Mouse (Mus musculus) neutrophil, adult 5-6 weeks (primary cell): ENCODE results near the gene Ncf4. TPM values are rescaled to one million over a fixed set of nuclear protein-coding genes. Genes with fewer than 3 reads are reported as not detected.
A peak's percentile ranks its signal among the peaks of the same experiment; 100 is the strongest.

Experiments used
- ATAC-seq: fragments of 151-379, 151-347 bp; 2 replicates; pipeline ENCODE4 v1.8.0; 2017; ENCODE audit warnings: mild to moderate bottlenecking, moderate TSS enrichment; ENCODE audit not compliant: insufficient number of reproducible peaks, poor library complexity, low FRiP score, severe bottlenecking; ENCODE audit errors: extremely low read depth
- total RNA-seq: library from RNA; stranded (forward); fragments of 200-1000 nt; gene quantifications from 2 replicates; pipeline ENCODE4 v1.2.3, GENCODE M21; 2017

The Ncf4 gene
- total RNA-seq = 225 and 254 TPM in 2 replicates

DNA sequence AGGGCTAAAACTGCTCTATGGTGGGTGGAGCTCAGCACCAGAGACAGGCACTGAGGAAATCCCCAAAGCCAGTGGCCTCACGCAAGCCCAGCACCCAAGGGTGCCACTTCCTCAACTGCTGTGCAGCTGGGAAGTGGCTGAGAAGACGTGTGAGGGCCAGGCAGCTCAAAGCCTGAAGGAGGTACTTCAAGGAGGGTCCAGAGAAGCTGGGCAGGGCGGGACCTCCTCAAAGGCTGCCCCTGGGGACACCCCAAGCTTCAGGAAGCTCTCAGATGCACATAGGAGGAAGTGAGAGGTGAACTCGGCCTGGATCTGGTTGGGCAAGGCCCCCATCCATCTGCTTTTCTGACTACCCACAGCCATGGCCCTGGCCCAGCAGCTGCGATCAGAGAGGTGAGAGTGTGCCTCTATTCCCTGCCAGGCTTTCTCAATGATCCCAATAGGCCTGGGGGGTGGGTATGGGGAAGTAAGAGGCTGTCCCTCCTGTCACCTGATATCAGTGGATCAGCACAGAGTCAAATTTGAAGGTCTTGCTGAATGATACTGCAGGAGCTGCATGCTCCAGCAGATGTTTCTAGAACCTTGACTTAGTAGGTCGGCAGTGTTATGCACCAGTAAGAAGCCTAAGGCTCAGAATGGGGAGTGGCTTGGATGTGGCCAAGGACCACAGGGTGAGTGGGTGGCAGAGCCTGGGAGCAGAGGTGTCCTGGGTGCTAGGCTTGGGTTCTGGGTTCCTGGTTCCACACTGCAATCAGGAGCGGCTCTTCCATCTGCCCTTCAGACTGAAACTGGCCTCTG, at the start of gene Ncf4:
Gene Ncf4, plus strand, starts transcription at position 107 of the 798 bp plus-strand sequence.
- ATAC-seq = peak; percentile 77

DNA sequence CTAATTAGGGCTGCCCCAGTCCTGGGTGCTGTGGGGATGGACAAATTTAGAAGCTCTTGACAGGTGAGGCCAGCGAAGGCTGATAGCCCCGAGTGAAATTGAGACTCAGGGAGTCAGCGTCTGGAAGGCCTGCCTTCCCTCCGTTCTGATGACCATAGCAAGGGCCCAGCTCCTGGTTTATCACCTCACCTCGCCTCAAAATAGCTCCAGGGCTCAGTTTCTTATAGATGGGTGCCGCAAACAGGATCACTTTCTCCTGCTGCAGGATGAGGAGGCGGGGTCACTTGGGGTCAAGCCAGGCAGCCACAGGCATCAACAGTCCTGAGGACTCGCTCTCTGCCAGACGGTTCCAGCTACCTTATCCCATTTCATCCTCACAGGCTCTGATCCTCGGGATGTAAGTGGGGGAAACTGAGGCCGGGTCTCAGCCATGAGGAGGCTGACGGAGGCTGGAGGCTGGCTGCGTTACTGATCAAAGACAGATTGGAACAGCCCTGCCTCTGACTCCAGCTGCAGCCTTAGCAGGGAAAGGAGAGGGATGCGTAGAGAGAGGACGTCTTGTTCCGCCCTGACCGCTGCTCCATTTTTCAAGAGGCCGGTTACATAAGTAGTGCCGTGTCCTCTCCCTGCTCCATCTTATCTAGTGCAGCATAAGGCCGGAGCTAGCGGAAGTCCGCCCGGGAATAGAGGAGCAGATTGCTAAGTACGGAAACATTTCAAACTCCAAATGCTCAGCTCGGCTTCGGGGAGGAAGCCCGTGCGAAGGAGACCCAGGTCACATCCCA, 49.3 kb upstream of the Ncf4 start:
- no peak for ATAC-seq

DNA sequence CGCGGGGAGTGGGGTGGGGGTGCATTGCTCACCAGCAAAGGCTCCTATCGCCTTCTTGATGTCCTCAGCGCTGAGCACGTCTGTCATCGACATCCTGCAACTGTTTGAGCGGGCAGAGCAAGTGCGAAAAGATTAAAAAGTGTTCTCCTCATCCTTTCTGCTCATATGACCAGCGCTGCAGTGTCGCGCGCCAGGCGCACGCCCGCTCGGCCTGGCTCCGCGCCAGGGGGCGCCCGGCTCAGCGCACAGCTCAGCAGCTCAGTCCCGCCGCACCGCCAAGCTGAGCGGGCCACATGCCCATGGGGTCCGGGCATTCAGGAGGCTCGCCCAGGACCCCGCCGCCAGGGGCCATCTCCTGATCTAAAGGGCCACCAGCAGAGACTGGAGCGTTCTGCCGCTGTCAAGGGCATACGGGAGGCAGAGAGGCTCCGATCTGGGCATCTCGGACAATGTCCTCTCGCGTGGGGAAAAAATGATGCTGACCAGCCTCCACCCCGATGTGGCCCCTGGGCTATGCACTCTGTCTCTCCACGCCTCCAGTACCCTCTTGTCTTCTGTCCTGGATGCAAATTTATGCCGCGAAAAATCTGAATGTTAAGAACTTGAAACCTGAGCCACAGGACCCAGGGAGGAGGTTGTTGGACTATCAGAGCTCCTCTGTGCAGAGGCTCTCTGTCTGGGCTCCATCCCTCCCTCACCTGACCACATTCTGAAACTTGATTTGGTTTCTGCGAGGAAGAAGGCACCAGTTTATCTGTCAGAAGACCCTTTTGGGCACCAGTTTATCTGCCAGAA, 40.4 kb upstream of the Ncf4 start:
- ATAC-seq = no peak

DNA sequence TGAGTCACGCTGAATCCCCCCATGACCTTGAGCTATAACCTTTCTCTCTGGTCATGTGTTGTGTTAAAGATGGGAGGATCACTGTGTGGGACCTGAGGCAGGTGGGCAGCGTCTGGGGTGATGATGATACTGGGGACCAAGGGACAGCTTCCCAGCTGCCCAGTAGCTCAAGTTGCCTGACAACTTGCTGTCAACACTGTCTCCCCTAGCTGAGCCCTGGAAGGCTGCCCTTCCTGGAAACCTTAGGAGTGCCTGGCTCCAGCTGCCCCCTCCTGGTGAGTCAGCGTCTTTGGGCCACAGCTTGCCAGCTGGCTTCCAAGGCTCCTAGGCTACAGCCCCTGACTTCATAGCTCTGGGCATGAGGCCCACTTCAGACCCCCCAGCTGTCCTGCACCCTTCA, 39.4 kb upstream of the Ncf4 start:
- ATAC-seq = no peak

DNA sequence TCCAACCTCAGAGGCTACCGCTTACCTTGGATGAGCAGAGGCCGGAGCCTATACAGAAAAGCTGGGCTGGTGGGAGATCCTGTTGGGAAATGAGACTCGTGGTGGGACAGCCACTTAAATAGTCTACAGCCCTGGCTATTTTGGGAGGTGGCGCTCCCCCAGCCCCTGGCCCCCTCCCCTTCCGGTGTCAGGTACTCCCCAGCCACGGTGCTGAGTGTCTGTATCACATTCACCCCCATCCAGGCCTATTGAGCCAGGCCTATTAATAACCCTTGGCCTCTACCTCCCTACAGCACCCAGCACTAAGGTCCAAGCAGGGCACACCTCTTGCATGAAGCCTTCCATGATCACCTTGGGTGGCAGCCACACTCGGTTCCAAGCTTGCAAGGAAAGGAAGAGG, 38.3 kb upstream of the Ncf4 start, which contains the start of gene Pvalb:
Gene Pvalb, minus strand, starts transcription at position 89 of the 400 bp plus-strand sequence.
- ATAC-seq = no peak

DNA sequence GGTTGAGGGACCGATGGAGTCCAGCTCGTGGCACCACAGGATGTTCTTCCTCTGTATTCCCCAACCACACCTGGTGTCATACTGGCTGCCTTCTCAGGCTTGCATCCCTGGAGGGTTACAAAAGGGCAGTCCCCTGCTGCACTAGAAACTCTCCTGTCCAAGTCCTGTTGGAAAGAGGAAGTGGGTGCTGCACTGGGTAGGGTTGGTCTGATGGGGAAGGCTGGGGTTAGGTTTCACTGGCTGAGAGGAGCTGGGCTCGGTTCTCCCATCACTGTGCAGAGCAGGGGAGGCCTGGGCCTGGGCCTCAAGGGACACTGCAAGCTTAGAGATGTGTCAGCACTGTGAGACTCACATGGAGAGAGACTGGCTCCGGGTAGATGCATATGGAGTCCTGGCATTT, 34.4 kb upstream of the Ncf4 start:
- ATAC-seq = no peak

DNA sequence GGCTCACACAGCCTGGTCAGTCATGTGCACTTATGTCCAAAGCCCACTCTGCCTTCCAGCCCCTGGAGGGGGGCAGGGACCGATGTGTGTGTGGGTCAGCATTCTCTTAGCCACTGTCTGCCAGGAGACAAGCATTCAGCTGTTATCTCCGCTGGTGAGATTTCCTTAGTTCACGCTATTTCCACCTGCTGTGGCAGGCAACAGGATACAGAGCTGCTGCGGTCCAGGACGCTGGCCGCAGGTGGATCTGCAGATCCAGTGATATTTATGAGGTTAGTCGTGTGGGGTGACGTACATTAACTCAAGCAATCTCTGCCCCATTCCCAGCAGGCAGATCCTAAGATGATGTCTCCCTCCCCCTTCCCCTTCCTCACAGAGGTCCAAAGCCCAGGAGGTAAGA, 33.2 kb upstream of the Ncf4 start:
- no peak for ATAC-seq

DNA sequence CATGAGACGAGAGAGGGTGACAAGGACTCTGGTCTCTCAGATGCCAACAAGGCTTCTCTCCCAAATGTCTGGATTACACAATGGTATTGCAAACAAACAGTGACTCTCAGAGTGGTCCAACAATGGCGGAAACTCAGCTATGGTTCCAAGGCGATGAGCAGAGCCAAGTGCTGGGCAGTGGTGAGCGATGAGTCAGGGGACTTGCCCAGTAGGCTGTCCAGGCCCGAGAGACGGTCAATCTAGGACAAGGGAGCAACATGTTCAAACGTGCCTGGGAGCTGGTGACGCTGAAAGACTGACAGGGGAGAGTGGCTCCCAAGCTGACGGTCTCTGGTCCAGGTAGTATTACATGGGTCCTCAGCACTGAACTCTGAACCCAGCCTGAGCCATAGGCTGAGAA, 29.3 kb upstream of the Ncf4 start:
- ATAC-seq = no peak

DNA sequence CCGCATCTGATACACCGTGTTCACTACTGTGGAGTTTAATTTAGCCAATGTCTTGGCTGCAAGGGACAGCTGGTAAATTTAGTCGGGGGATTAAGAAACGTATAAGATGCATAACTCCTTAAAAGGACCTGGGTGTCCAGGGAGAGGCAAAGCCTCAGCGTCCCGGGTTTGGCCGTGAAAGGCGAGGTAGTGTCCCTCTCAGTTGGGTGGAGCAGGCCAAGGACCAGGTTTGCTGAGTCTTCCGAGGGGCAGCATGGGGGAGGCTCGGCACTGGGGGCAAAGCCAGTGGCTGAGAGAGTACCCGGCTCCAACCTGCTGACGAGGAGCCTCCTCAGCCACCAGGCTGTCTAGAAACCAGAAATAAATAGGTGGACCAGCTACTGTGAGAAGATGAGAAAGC, 16.8 kb upstream of the Ncf4 start:
- no peak for ATAC-seq

DNA sequence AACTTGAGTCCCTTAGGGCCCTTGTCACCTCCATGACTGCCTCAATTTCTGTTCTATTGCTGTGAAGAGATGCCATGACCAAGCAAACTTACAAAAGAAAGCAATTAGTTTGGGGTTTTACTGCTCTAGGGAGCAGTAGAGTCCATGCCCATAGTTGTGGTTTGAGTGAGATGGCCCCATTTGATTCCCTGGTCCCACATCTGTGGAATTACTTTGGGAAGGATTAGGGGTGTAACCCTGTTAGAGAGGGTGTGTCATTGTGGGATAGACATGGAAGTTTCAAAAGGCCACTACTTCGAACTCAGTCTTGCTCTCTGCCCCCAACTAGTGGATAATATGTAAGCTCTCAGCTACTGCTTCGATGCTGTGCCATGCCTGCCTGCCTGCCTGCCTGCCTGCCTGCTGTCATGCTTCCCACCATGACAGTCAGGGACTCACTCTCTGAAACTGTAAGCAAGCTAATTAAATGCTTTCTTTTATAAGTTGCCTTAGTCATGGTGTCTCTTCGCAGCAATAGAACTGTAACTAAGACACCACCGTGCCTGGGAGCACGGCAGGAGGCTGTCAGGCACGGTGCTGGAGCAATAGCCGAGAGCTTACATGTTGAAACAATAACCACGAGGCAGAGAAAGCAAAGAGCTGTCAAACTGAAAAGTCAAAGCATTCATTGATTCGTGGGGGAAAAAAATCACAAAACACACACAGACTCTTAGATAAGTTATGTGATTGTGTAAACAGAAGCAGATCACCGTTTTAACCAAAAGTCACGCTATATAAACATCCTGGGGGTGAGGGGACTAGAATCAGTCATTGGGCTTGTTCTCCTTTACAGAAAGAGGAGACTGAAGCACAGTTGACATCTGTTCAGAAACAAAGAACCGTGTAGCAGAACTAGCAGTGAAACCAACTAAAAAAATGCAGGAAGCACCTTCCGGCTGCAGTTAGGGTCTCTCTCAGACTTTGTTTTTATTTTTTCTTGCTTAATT, 13.0 kb upstream of the Ncf4 start:
- no peak for ATAC-seq

DNA sequence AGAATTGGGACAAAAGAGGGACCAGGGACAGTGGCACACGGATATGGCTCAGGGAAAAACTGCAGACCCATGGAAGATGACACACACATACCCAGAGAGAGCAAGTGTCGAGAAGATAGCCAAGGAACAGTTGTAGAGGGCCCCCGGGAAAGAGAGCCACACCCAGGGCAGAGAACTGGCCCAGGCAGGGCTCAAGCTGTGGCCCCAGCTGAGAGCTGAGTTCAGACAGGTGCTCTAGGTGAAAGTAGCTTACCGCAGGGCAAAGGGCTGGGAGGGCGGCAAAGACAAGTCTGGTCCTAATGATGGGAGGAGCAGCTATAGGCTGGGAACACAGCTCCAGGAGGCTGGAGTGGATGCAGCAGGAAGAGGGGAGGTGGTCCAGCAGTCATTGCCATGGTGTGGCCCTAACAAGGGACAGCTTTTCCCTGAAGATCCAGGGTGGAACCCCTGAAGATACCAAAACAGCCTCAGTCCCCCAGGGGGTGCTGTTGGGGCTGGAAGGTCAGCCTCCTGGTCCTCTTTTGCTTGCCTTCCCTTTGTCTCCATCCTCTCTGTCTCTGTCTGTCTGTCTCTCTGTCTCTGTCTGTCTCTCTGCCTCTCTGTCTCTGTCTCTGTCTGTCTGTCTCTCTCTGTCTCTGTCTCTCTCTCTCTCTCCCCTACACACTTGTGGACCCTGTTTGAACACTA, 9.6 kb upstream of the Ncf4 start:
- no peak for ATAC-seq

DNA sequence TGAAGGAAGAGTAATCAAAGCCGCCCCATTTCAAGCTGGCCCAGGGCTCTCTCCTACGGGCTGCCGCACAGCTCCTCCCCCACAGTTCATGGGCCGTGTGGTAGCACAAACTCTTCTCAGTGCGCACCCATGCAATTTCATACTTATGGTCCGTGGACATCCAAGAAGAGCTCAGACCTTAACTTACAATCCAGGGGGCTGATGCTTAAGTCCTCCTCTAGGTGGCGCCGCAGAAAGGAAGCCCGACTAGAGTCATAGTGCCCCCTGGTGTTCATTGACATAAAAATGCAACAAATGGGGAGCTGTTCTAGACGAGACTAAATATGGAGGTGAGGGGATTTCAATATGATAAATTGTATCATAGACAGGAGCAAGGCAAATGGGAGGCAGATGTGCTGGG, 5.1 kb upstream of the Ncf4 start:
- ATAC-seq = peak; percentile 82

DNA sequence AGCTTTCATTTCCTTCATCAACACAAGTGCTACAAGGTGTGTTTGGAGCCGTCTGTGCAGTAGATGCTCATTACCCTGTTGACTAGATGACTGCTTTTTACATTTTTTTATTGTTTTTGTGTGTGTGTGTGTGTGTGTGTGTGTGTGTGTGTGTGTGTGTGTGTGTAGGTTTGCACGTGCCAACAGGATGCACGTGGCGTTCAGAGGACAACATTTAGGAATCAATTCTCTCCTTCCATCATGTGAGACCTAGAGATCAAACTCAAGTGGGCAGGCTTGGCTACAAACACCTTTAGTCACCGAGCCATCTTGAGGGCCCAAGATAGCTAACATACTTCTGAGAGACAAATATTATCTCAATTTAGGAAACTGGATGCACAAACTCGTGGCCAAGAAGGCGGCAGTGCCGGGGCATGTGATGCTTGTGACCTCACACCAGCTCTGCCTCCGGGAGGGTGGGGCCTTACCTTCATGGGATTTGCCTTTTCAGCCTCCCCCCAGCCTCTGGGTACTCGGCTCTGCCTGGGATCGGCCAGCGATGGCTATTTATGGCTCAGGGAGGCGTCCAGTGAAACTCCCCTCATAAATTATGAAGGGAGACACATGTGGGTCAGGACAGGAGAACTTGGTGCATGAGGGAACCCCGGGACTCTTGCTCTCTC, 4.5 kb upstream of the Ncf4 start:
- ATAC-seq = no peak

DNA sequence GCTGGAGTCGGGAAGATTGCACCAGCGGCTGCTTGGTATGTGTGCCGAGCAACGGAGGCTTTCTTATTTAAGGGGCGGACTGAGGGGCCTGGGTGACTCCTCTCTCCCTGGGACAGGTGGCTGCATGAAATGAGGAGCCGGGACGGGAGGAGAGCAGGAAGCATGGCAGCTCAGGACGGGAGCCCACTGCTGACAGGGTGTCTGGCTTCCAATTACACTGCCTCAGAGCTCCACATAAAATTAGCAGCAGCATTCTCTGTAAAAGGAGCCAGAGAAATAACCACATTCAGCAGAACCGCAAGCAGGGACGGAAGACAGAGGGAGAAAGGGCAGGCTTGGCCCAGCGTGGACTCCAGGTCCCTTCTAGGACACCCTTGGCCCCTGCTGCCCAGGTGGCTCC, 3.3 kb upstream of the Ncf4 start:
- ATAC-seq = no peak

DNA sequence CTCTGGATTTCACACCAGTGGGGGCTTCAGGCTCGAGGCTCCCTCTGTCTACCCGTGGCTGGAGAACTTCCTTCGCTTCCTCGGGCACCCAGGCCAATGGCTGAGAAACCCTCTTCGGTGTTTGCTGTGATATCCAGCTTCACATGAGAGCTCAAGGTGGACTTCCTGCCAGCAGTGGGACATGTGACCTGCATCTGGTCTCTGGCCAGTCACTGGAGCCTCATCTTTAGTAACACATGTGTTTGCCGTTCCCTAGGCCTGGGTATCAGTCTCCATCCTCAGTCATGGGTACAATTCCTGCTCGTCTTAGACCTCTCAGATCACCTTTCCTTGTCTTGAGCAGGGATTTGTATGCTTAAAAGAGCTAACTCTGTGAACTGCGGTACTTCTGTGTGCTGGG, 1.5 kb upstream of the Ncf4 start:
- ATAC-seq = no peak

DNA sequence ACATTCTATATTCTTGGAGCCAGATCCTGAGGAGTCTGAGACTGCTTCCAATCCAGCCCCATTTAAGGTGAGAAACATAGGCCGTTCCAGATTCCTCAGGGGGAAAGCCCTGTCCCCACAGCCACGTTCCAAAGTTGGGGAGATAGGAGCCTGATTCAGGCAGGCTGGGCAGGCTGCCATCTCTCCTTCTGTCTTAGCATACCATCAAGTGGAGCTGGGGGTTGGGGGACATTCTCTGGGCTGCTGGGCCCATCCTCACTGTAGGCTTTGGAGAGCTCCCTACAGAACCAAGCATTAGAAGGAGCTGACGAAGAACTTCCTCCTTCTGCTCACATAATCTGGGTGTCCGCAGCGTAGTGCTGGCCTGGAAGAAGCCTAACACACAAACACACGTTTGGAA, 827 bp upstream of the Ncf4 start:
- ATAC-seq = no peak
